Mouse (Mus musculus): Measurements from ENCODE around the gene Def6. TPM values are rescaled to one million over a fixed set of nuclear protein-coding genes. Genes with fewer than 3 reads are reported as not detected.
A peak's percentile ranks its signal among the peaks of the same experiment; 100 is the strongest.

Gene Def6
- total and polyA plus RNA-seq, 2 experiments from 2014 or later = 7.8 to 13.0 TPM

- no peaks in the 10 kb centered on the region for H3K36me3 ChIP-seq (ENCODE audit: insufficient read depth, low read length)
- H3K4me3 ChIP-seq (ENCODE audit: low read length) = no peak overlapping the region
- DNase-seq (ENCODE audit: low spot score) = no peak
- no peaks in the 10 kb centered on the region for H3K27me3 ChIP-seq (ENCODE audit: insufficient read depth, low read length)
- no peak overlapping the region for H3K9ac ChIP-seq (replicated peaks; ENCODE audit: low read length)
- no peak overlapping the region for H3K4me2 ChIP-seq (ENCODE audit: low read depth, low read length)
- no peak for ATAC-seq
- no peak for TF ChIP-seq CTCF (IDR thresholded peaks at IDR 0.05; ENCODE audit: low read depth)
- WGBS = 91% methylated on average over 5 of the region's 5 CpGs
- no peaks in the 10 kb centered on the region for H3K9me3 ChIP-seq (ENCODE audit: low read length)
- H3K27ac ChIP-seq = no peak overlapping the region
- no peaks in the 10 kb centered on the region for H3K4me1 ChIP-seq (ENCODE audit: insufficient read depth, low read length)
Observed at GRCm38 (mm10) chr17:28267251-28267650, 59.7 kb downstream of the Def6 start.

- Histone ChIP-seq H3K4me2 (ENCODE audit: low read depth, low read length) (no peak overlapping the region), H3K27me3 (ENCODE audit: insufficient read depth, low read length) (no peaks in the 10 kb centered on the region), H3K36me3 (ENCODE audit: insufficient read depth, low read length) (no peaks in the 10 kb centered on the region), H3K4me1 (ENCODE audit: insufficient read depth, low read length) (peaks cover 3% of the 10 kb centered on the region; the same call in 1 of the 2 replicates), H3K27ac (no peak overlapping the region), H3K9ac (replicated peaks; ENCODE audit: low read length) (no peak overlapping the region), H3K9me3 (ENCODE audit: low read length) (no peaks in the 10 kb centered on the region), H3K4me3 (ENCODE audit: low read length) (no peak overlapping the region)
- WGBS = 86% methylated on average over 13 of the region's 13 CpGs
- no peak for DNase-seq (ENCODE audit: low spot score)
- ATAC-seq = no peak
- no peak for TF ChIP-seq CTCF (IDR thresholded peaks at IDR 0.05; ENCODE audit: low read depth)
Observed at GRCm38 (mm10) chr17:28270165-28270564, 62.6 kb downstream of the Def6 start.

GRCm38 (mm10) chr17:28271537-28272266, 64.1 kb downstream of the Def6 start:
- WGBS = 82% methylated on average over 12 of the region's 12 CpGs
- no peak for TF ChIP-seq CTCF (IDR thresholded peaks at IDR 0.05; ENCODE audit: low read depth)
- H3K36me3 ChIP-seq (ENCODE audit: insufficient read depth, low read length) = no peaks in the 10 kb centered on the region
- H3K27me3 ChIP-seq (ENCODE audit: insufficient read depth, low read length) = no peaks in the 10 kb centered on the region
- H3K4me1 ChIP-seq (ENCODE audit: insufficient read depth, low read length) = peaks cover 3% of the 10 kb centered on the region; the same call in 1 of the 2 replicates
- ATAC-seq (no peak), DNase-seq (ENCODE audit: low spot score) (no peak)
- no peak overlapping the region for H3K9ac ChIP-seq (replicated peaks; ENCODE audit: low read length)
- no peak overlapping the region for H3K4me3 ChIP-seq (ENCODE audit: low read length)
- no peaks in the 10 kb centered on the region for H3K9me3 ChIP-seq (ENCODE audit: low read length)
- no peak overlapping the region for H3K4me2 ChIP-seq (ENCODE audit: low read depth, low read length)
- H3K27ac ChIP-seq = no peak overlapping the region

GRCm38 (mm10) chr17:28272281-28272680, 64.7 kb downstream of the Def6 start:
- no peaks in the 10 kb centered on the region for H3K27me3 ChIP-seq (ENCODE audit: insufficient read depth, low read length)
- ATAC-seq = no peak
- H3K4me2 ChIP-seq (ENCODE audit: low read depth, low read length) = no peak overlapping the region
- peaks cover 3% of the 10 kb centered on the region; the same call in 1 of the 2 replicates for H3K4me1 ChIP-seq (ENCODE audit: insufficient read depth, low read length)
- H3K27ac ChIP-seq = no peak overlapping the region
- no peak for DNase-seq (ENCODE audit: low spot score)
- no peaks in the 10 kb centered on the region for H3K9me3 ChIP-seq (ENCODE audit: low read length)
- TF ChIP-seq CTCF (IDR thresholded peaks at IDR 0.05; ENCODE audit: low read depth) = no peak
- no peak overlapping the region for H3K9ac ChIP-seq (replicated peaks; ENCODE audit: low read length)
- H3K36me3 ChIP-seq (ENCODE audit: insufficient read depth, low read length) = no peaks in the 10 kb centered on the region
- H3K4me3 ChIP-seq (ENCODE audit: low read length) = no peak overlapping the region
- WGBS = 74% methylated on average over 9 of the region's 9 CpGs

GRCm38 (mm10) chr17:28272837-28273236, 65.3 kb downstream of the Def6 start:
- no peaks in the 10 kb centered on the region for H3K36me3 ChIP-seq (ENCODE audit: insufficient read depth, low read length)
- peaks cover 3% of the 10 kb centered on the region; the same call in 1 of the 2 replicates for H3K4me1 ChIP-seq (ENCODE audit: insufficient read depth, low read length)
- no peaks in the 10 kb centered on the region for H3K9me3 ChIP-seq (ENCODE audit: low read length)
- TF ChIP-seq CTCF (IDR thresholded peaks at IDR 0.05; ENCODE audit: low read depth) = no peak
- DNase-seq (ENCODE audit: low spot score) = no peak
- H3K27ac ChIP-seq = no peak overlapping the region
- no peaks in the 10 kb centered on the region for H3K27me3 ChIP-seq (ENCODE audit: insufficient read depth, low read length)
- no peak for ATAC-seq
- WGBS = 62% methylated on average over 6 of the region's 6 CpGs
- no peak overlapping the region for H3K4me2 ChIP-seq (ENCODE audit: low read depth, low read length)
- no peak overlapping the region for H3K9ac ChIP-seq (replicated peaks; ENCODE audit: low read length)
- no peak overlapping the region for H3K4me3 ChIP-seq (ENCODE audit: low read length)

- no peak overlapping the region for H3K4me2 ChIP-seq (ENCODE audit: low read depth, low read length)
- H3K4me3 ChIP-seq (ENCODE audit: low read length) = no peak overlapping the region
- peaks cover 9% of the 10 kb centered on the region for H3K4me1 ChIP-seq (ENCODE audit: insufficient read depth, low read length)
- no peaks in the 10 kb centered on the region for H3K9me3 ChIP-seq (ENCODE audit: low read length)
- no peaks in the 10 kb centered on the region for H3K27me3 ChIP-seq (ENCODE audit: insufficient read depth, low read length)
- ATAC-seq (no peak), DNase-seq (ENCODE audit: low spot score) (no peak)
- no peaks in the 10 kb centered on the region for H3K36me3 ChIP-seq (ENCODE audit: insufficient read depth, low read length)
- peak; percentile 50 for TF ChIP-seq CTCF (IDR thresholded peaks at IDR 0.05; ENCODE audit: low read depth)
- H3K27ac ChIP-seq = no peak overlapping the region
- 80% methylated on average over 3 of the region's 3 CpGs for WGBS
- H3K9ac ChIP-seq (replicated peaks; ENCODE audit: low read length) = no peak overlapping the region
Observed at GRCm38 (mm10) chr17:28274739-28275138, 67.2 kb downstream of the Def6 start.

GRCm38 (mm10) chr17:28277226-28277625, 69.6 kb downstream of the Def6 start:
- H3K4me2 ChIP-seq (ENCODE audit: low read depth, low read length) = no peak overlapping the region
- no peak overlapping the region; the same call in 1 of the 2 replicates for H3K9ac ChIP-seq (replicated peaks; ENCODE audit: low read length)
- no peak overlapping the region for H3K27ac ChIP-seq
- H3K36me3 ChIP-seq (ENCODE audit: insufficient read depth, low read length) = no peaks in the 10 kb centered on the region
- WGBS = 67% methylated on average over 14 of the region's 14 CpGs
- no peaks in the 10 kb centered on the region for H3K27me3 ChIP-seq (ENCODE audit: insufficient read depth, low read length)
- peaks cover 19% of the 10 kb centered on the region for H3K4me1 ChIP-seq (ENCODE audit: insufficient read depth, low read length)
- TF ChIP-seq CTCF (IDR thresholded peaks at IDR 0.05; ENCODE audit: low read depth) = peak; percentile 22
- peak; percentile 28; the same call in 1 of the 2 replicates for ATAC-seq
- H3K9me3 ChIP-seq (ENCODE audit: low read length) = no peaks in the 10 kb centered on the region
- no peak overlapping the region for H3K4me3 ChIP-seq (ENCODE audit: low read length)
- DNase-seq (ENCODE audit: low spot score) = peak; percentile 35

Data from hindbrain, postnatal 0 days (tissue).